Mouse (Mus musculus) embryonic facial prominence, embryonic 10.5 days (tissue): ENCODE measurements around the gene Rpa1. TPM values are rescaled to one million over a fixed set of nuclear protein-coding genes. Genes with fewer than 3 reads are reported as not detected.
"Not testable (repeated sequence)": the region's sequence is repeated elsewhere in the genome, so short reads cannot be mapped to it uniquely, and the experiment has no call there.

ENCODE experiments used
- DNase-seq: peaks from one replicate; pipeline ENCODE4 v3.0.0-alpha.2; 2017; ENCODE audit warnings: low spot score
- H3K27ac ChIP-seq: fragments of 300-500 bp; sonication (generic); replicated peaks from 2 replicates; pipeline ENCODE4 v1.5.1; 2016; ENCODE audit warnings: mild to moderate bottlenecking
- H3K27me3 ChIP-seq: fragments of 300-500 bp; sonication (generic); replicated peaks from 2 replicates; pipeline ENCODE4 v1.6.1; 2016; ENCODE audit warnings: low read depth, mild to moderate bottlenecking; ENCODE audit not compliant: poor library complexity, severe bottlenecking
- H3K36me3 ChIP-seq: fragments of 300-500 bp; sonication (generic); replicated peaks from 2 replicates; pipeline ENCODE4 v1.6.1; 2016; ENCODE audit warnings: mild to moderate bottlenecking, moderate library complexity
- H3K4me1 ChIP-seq: fragments of 300-500 bp; sonication (generic); 2 replicates; pipeline ENCODE4 v1.6.1; 2016
- H3K4me3 ChIP-seq: fragments of 300-500 bp; sonication (generic); 2 replicates; pipeline ENCODE4 v1.5.1; 2016; ENCODE audit warnings: mild to moderate bottlenecking, moderate library complexity
- H3K9me3 ChIP-seq: fragments of 300-500 bp; sonication (generic); 2 replicates; pipeline ENCODE4 v1.6.1; 2016; ENCODE audit warnings: mild to moderate bottlenecking
- WGBS: fragments of 180-500 bp; shearing (Covaris S2); methylation state at CpG from one replicate; pipeline ENCODE4 v1.1.7; 2016; 5-methylcytosine and 5-hydroxymethylcytosine counted together
- polyA plus RNA-seq: library from polyadenylated mRNA; unstranded; fragments of >200 nt; fragmentation: Nextera tagmentation; extraction: Ambion mirVana; gene quantifications from 2 replicates; pipeline ENCODE4 v1.2.1, GENCODE M21; 2016

Gene Rpa1
- polyA plus RNA-seq, 1 experiment from 2014 or later = 192 TPM

- Histone ChIP-seq H3K27me3 (no peaks in the 10 kb centered on the region), H3K4me1 (no peaks in the 10 kb centered on the region), H3K36me3 (peaks cover 100% of the 10 kb centered on the region), H3K27ac (no peak overlapping the region), H3K9me3 (no peaks in the 10 kb centered on the region), H3K4me3 (no peak overlapping the region)
- WGBS = 94% methylated on average over 8 of the region's 8 CpGs
- no peak for DNase-seq
These were observed 34.3 kb downstream of the Rpa1 start for GRCm38 (mm10) chr11:75313834-75314233.

- no peaks in the 10 kb centered on the region for H3K9me3 ChIP-seq
- no peak overlapping the region for H3K27ac ChIP-seq
- H3K36me3 ChIP-seq = peaks cover 100% of the 10 kb centered on the region
- no peak for DNase-seq
- H3K27me3 ChIP-seq = no peaks in the 10 kb centered on the region
- 87% methylated on average over 6 of the region's 6 CpGs for WGBS
- no peak overlapping the region for H3K4me3 ChIP-seq
- no peaks in the 10 kb centered on the region for H3K4me1 ChIP-seq
These were observed 36.4 kb downstream of the Rpa1 start for GRCm38 (mm10) chr11:75311751-75312150.

GRCm38 (mm10) chr11:75310813-75311212 lies 37.3 kb downstream of the Rpa1 start:
- H3K4me3 ChIP-seq = no peak overlapping the region
- H3K27me3 ChIP-seq = no peaks in the 10 kb centered on the region
- H3K4me1 ChIP-seq = no peaks in the 10 kb centered on the region
- no peak for DNase-seq
- H3K36me3 ChIP-seq = peaks cover 100% of the 10 kb centered on the region
- H3K27ac ChIP-seq = no peak overlapping the region
- H3K9me3 ChIP-seq = no peaks in the 10 kb centered on the region
- WGBS = 90% methylated on average over 8 of the region's 8 CpGs

- H3K9me3 ChIP-seq = no peaks in the 10 kb centered on the region
- H3K4me1 ChIP-seq = no peaks in the 10 kb centered on the region
- WGBS = 83% methylated on average over 4 of the region's 4 CpGs
- peaks cover 99% of the 10 kb centered on the region for H3K36me3 ChIP-seq
- no peak overlapping the region for H3K4me3 ChIP-seq
- no peaks in the 10 kb centered on the region for H3K27me3 ChIP-seq
- DNase-seq = no peak
- H3K27ac ChIP-seq = no peak overlapping the region
These were observed 39.5 kb downstream of the Rpa1 start for GRCm38 (mm10) chr11:75308650-75309049.

- Histone ChIP-seq H3K4me3 (no peak overlapping the region), H3K27me3 (no peaks in the 10 kb centered on the region), H3K4me1 (no peaks in the 10 kb centered on the region), H3K9me3 (no peaks in the 10 kb centered on the region), H3K27ac (no peak overlapping the region), H3K36me3 (peaks cover 99% of the 10 kb centered on the region)
- DNase-seq = no peak
- 89% methylated on average over 9 of the region's 9 CpGs for WGBS
These were observed 43.3 kb downstream of the Rpa1 start for GRCm38 (mm10) chr11:75304797-75305196.

GRCm38 (mm10) chr11:75300954-75301353 lies 47.2 kb downstream of the Rpa1 start:
- no peak overlapping the region for H3K27ac ChIP-seq
- 89% methylated on average over 9 of the region's 9 CpGs for WGBS
- peaks cover 70% of the 10 kb centered on the region for H3K36me3 ChIP-seq
- H3K27me3 ChIP-seq = no peaks in the 10 kb centered on the region
- peaks cover 10% of the 10 kb centered on the region for H3K4me1 ChIP-seq
- no peaks in the 10 kb centered on the region for H3K9me3 ChIP-seq
- no peak for DNase-seq
- H3K4me3 ChIP-seq = no peak overlapping the region

- H3K27ac ChIP-seq = no peak overlapping the region
- peaks cover 58% of the 10 kb centered on the region for H3K36me3 ChIP-seq
- 89% methylated on average over 10 of the region's 10 CpGs for WGBS
- H3K4me1 ChIP-seq = peaks cover 10% of the 10 kb centered on the region
- H3K4me3 ChIP-seq = no peak overlapping the region
- no peaks in the 10 kb centered on the region for H3K9me3 ChIP-seq
- no peak for DNase-seq
- H3K27me3 ChIP-seq = no peaks in the 10 kb centered on the region
These were observed 48.3 kb downstream of the Rpa1 start for GRCm38 (mm10) chr11:75299786-75300185.

GRCm38 (mm10) chr11:75298491-75298890 lies 49.6 kb downstream of the Rpa1 start:
- H3K4me1 ChIP-seq = peaks cover 14% of the 10 kb centered on the region
- WGBS = 62% methylated on average over 11 of the region's 11 CpGs
- no peak overlapping the region for H3K27ac ChIP-seq
- no peak for DNase-seq
- H3K36me3 ChIP-seq = peaks cover 47% of the 10 kb centered on the region
- no peaks in the 10 kb centered on the region for H3K9me3 ChIP-seq
- peaks cover 8% of the 10 kb centered on the region for H3K27me3 ChIP-seq
- no peak overlapping the region for H3K4me3 ChIP-seq

GRCm38 (mm10) chr11:75297631-75298030 lies 50.5 kb downstream of the Rpa1 start:
- H3K36me3 ChIP-seq = peaks cover 38% of the 10 kb centered on the region
- 78% methylated on average over 9 of the region's 9 CpGs for WGBS
- no peaks in the 10 kb centered on the region for H3K9me3 ChIP-seq
- no peak overlapping the region for H3K4me3 ChIP-seq
- peaks cover 17% of the 10 kb centered on the region for H3K27me3 ChIP-seq
- DNase-seq = no peak
- H3K27ac ChIP-seq = no peak overlapping the region
- peaks cover 14% of the 10 kb centered on the region for H3K4me1 ChIP-seq

- peaks cover 21% of the 10 kb centered on the region for H3K4me1 ChIP-seq
- no peak overlapping the region for H3K4me3 ChIP-seq
- no peaks in the 10 kb centered on the region for H3K9me3 ChIP-seq
- H3K27ac ChIP-seq = no peak overlapping the region
- DNase-seq = no peak
- peaks cover 27% of the 10 kb centered on the region for H3K36me3 ChIP-seq
- H3K27me3 ChIP-seq = peaks cover 28% of the 10 kb centered on the region
- 90% methylated on average over 9 of the region's 9 CpGs for WGBS
These were observed 51.6 kb downstream of the Rpa1 start for GRCm38 (mm10) chr11:75296406-75297005.

GRCm38 (mm10) chr11:75295534-75295933 lies 52.6 kb downstream of the Rpa1 start:
- Histone ChIP-seq H3K36me3 (peaks cover 17% of the 10 kb centered on the region), H3K4me1 (peaks cover 27% of the 10 kb centered on the region), H3K27me3 (peaks cover 34% of the 10 kb centered on the region)
- not testable (repeated sequence) for DNase-seq, H3K4me3 ChIP-seq, H3K27ac ChIP-seq, H3K9me3 ChIP-seq
- WGBS = 87% methylated on average over 5 of the region's 5 CpGs

GRCm38 (mm10) chr11:75294862-75295261 lies 53.3 kb downstream of the Rpa1 start:
- WGBS = 78% methylated on average over 9 of the region's 9 CpGs
- no peaks in the 10 kb centered on the region for H3K9me3 ChIP-seq
- H3K4me3 ChIP-seq = no peak overlapping the region
- no peak for DNase-seq
- peaks cover 27% of the 10 kb centered on the region for H3K4me1 ChIP-seq
- H3K27ac ChIP-seq = no peak overlapping the region
- H3K36me3 ChIP-seq = peaks cover 10% of the 10 kb centered on the region
- peaks cover 34% of the 10 kb centered on the region for H3K27me3 ChIP-seq

- peaks cover 23% of the 10 kb centered on the region for H3K4me1 ChIP-seq
- peaks cover 34% of the 10 kb centered on the region for H3K27me3 ChIP-seq
- H3K36me3 ChIP-seq = peaks cover under 1% of the 10 kb centered on the region; the same call in 1 of the 2 replicates
- no peak overlapping the region for H3K4me3 ChIP-seq
- 59% methylated on average over 21 of the region's 21 CpGs for WGBS
- no peaks in the 10 kb centered on the region for H3K9me3 ChIP-seq
- DNase-seq = no peak
- H3K27ac ChIP-seq = no peak overlapping the region
These were observed 54.2 kb downstream of the Rpa1 start for GRCm38 (mm10) chr11:75293852-75294361.
